Mouse (Mus musculus): Measurements from ENCODE around the gene Rbm10. TPM values are rescaled to one million over a fixed set of nuclear protein-coding genes. Genes with fewer than 3 reads are reported as not detected.

Rbm10 gene
- polyA plus RNA-seq, 2 experiments: 23.2 to 25.8 TPM

- TF ChIP-seq EP300 (IDR thresholded peaks at IDR 0.05; ENCODE audit: low read depth) (no peak), CTCF (IDR thresholded peaks at IDR 0.05; ENCODE audit: low read depth) (no peak)
- Histone ChIP-seq H3K4me1 (replicated peaks; ENCODE audit: control insufficient read depth in 2 of 2, insufficient read depth in 2 of 2, low read length in 1 of 2) (no peaks in the 10 kb centered on the region), H3K36me3 (replicated peaks; ENCODE audit: control insufficient read depth, insufficient read depth, low read depth) (no peaks in the 10 kb centered on the region), H3K4me2 (ENCODE audit: low read depth) (no peak overlapping the region), H3K4me3 (ENCODE audit: insufficient read depth in 1 of 2, low read depth in 2 of 2, low read length in 2 of 2) (no peak overlapping the region), H3K27ac (no peak overlapping the region), H3K27me3 (ENCODE audit: control insufficient read depth, insufficient read depth, low read length) (no peaks in the 10 kb centered on the region), H3K9me3 (ENCODE audit: control insufficient read depth, low read length) (no peaks in the 10 kb centered on the region), H3K9ac (replicated peaks) (no peak overlapping the region)
- ATAC-seq (ENCODE audit: insufficient read depth): no peak
- DNase-seq (ENCODE audit: low read depth in 3 of 3, low spot score in 3 of 3): no peak
- 68% methylated on average over 4 of the region's 4 CpGs for WGBS (ENCODE audit: insufficient replicate concordance)
Observed at GRCm38 (mm10) chrX:20608500-20608899, 8.8 kb upstream of the Rbm10 start.

GRCm38 (mm10) chrX:20616861-20617175, 485 bp upstream of the Rbm10 start:
- ATAC-seq (ENCODE audit: insufficient read depth) (peak; percentile 10; the same call in 1 of the 2 replicates), DNase-seq (ENCODE audit: low read depth in 3 of 3, low spot score in 3 of 3) (no peak)
- no peaks in the 10 kb centered on the region for H3K9me3 ChIP-seq (ENCODE audit: control insufficient read depth, low read length)
- WGBS (ENCODE audit: insufficient replicate concordance): 14% methylated on average over 17 of the region's 17 CpGs
- TF ChIP-seq EP300 (IDR thresholded peaks at IDR 0.05; ENCODE audit: low read depth) (no peak), CTCF (IDR thresholded peaks at IDR 0.05; ENCODE audit: low read depth) (no peak)
- peak overlapping the region; percentile 72 to 96 for H3K4me3 ChIP-seq (ENCODE audit: insufficient read depth in 1 of 2, low read depth in 2 of 2, low read length in 2 of 2)
- H3K4me2 ChIP-seq (ENCODE audit: low read depth): peak overlapping the region; percentile 75
- no peaks in the 10 kb centered on the region for H3K27me3 ChIP-seq (ENCODE audit: control insufficient read depth, insufficient read depth, low read length)
- H3K4me1 ChIP-seq (replicated peaks; ENCODE audit: control insufficient read depth in 2 of 2, insufficient read depth in 2 of 2, low read length in 1 of 2): peaks cover 0 to 6% of the 10 kb centered on the region in 2 experiments; a peak in 3 of 4 replicates
- peak overlapping the region; percentile 88 for H3K9ac ChIP-seq (replicated peaks)
- peak overlapping the region; percentile 79 for H3K27ac ChIP-seq
- H3K36me3 ChIP-seq (replicated peaks; ENCODE audit: control insufficient read depth, insufficient read depth, low read depth): peaks cover 26% of the 10 kb centered on the region

- TF ChIP-seq EP300 (IDR thresholded peaks at IDR 0.05; ENCODE audit: low read depth): no peak
- TF ChIP-seq CTCF (IDR thresholded peaks at IDR 0.05; ENCODE audit: low read depth): no peak
- H3K27me3 ChIP-seq (ENCODE audit: control insufficient read depth, insufficient read depth, low read length): no peaks in the 10 kb centered on the region
- H3K9ac ChIP-seq (replicated peaks): peak overlapping the region; percentile 88
- 16% methylated on average over 31 of the region's 31 CpGs for WGBS (ENCODE audit: insufficient replicate concordance)
- peaks cover 26% of the 10 kb centered on the region for H3K36me3 ChIP-seq (replicated peaks; ENCODE audit: control insufficient read depth, insufficient read depth, low read depth)
- H3K27ac ChIP-seq: peak overlapping the region; percentile 69
- no peaks in the 10 kb centered on the region for H3K9me3 ChIP-seq (ENCODE audit: control insufficient read depth, low read length)
- H3K4me3 ChIP-seq (ENCODE audit: insufficient read depth in 1 of 2, low read depth in 2 of 2, low read length in 2 of 2): peak overlapping the region; percentile 72 to 96
- H3K4me1 ChIP-seq (replicated peaks; ENCODE audit: control insufficient read depth in 2 of 2, insufficient read depth in 2 of 2, low read length in 1 of 2): peaks cover 0 to 6% of the 10 kb centered on the region in 2 experiments; a peak in 3 of 4 replicates
- H3K4me2 ChIP-seq (ENCODE audit: low read depth): peak overlapping the region; percentile 72
- DNase-seq (ENCODE audit: low read depth in 3 of 3, low spot score in 3 of 3) (peak in 2 of 3 experiments; percentile 1 to 9), ATAC-seq (ENCODE audit: insufficient read depth) (peak; percentile 9)
Observed at GRCm38 (mm10) chrX:20617903-20618399, 648 bp downstream of the Rbm10 start.

- Histone ChIP-seq H3K27ac (no peak overlapping the region), H3K9ac (replicated peaks) (no peak overlapping the region), H3K27me3 (ENCODE audit: control insufficient read depth, insufficient read depth, low read length) (no peaks in the 10 kb centered on the region), H3K4me3 (ENCODE audit: insufficient read depth in 1 of 2, low read depth in 2 of 2, low read length in 2 of 2) (no peak overlapping the region), H3K4me1 (replicated peaks; ENCODE audit: control insufficient read depth in 2 of 2, insufficient read depth in 2 of 2, low read length in 1 of 2) (no peaks in the 10 kb centered on the region), H3K9me3 (ENCODE audit: control insufficient read depth, low read length) (no peaks in the 10 kb centered on the region), H3K4me2 (ENCODE audit: low read depth) (no peak overlapping the region), H3K36me3 (replicated peaks; ENCODE audit: control insufficient read depth, insufficient read depth, low read depth) (peaks cover 34% of the 10 kb centered on the region)
- 90% methylated on average over 2 of the region's 2 CpGs for WGBS (ENCODE audit: insufficient replicate concordance)
- TF ChIP-seq CTCF (IDR thresholded peaks at IDR 0.05; ENCODE audit: low read depth) (no peak), EP300 (IDR thresholded peaks at IDR 0.05; ENCODE audit: low read depth) (no peak)
- DNase-seq (ENCODE audit: low read depth in 3 of 3, low spot score in 3 of 3) (no peak), ATAC-seq (ENCODE audit: insufficient read depth) (no peak)
Observed at GRCm38 (mm10) chrX:20638141-20638540, 20.8 kb downstream of the Rbm10 start.

- 72% methylated on average over 5 of the region's 5 CpGs for WGBS (ENCODE audit: insufficient replicate concordance)
- Histone ChIP-seq H3K9me3 (ENCODE audit: control insufficient read depth, low read length) (no peaks in the 10 kb centered on the region), H3K36me3 (replicated peaks; ENCODE audit: control insufficient read depth, insufficient read depth, low read depth) (peaks cover 45% of the 10 kb centered on the region), H3K27me3 (ENCODE audit: control insufficient read depth, insufficient read depth, low read length) (no peaks in the 10 kb centered on the region), H3K9ac (replicated peaks) (no peak overlapping the region), H3K4me1 (replicated peaks; ENCODE audit: control insufficient read depth in 2 of 2, insufficient read depth in 2 of 2, low read length in 1 of 2) (no peaks in the 10 kb centered on the region), H3K4me2 (ENCODE audit: low read depth) (no peak overlapping the region), H3K4me3 (ENCODE audit: insufficient read depth in 1 of 2, low read depth in 2 of 2, low read length in 2 of 2) (no peak overlapping the region), H3K27ac (no peak overlapping the region)
- TF ChIP-seq EP300 (IDR thresholded peaks at IDR 0.05; ENCODE audit: low read depth) (no peak), CTCF (IDR thresholded peaks at IDR 0.05; ENCODE audit: low read depth) (no peak)
- ATAC-seq (ENCODE audit: insufficient read depth) (no peak), DNase-seq (ENCODE audit: low read depth in 3 of 3, low spot score in 3 of 3) (no peak)
Observed at GRCm38 (mm10) chrX:20644780-20645179, 27.5 kb downstream of the Rbm10 start.

All from liver, embryonic 14.5 days (tissue).